Mouse (Mus musculus): Measurements from ENCODE around the gene Nkx2-3. TPM values are rescaled to one million over a fixed set of nuclear protein-coding genes. Genes with fewer than 3 reads are reported as not detected.

Gene Nkx2-3
- polyA plus RNA-seq, 1 experiment = 0.04 TPM

DNA sequence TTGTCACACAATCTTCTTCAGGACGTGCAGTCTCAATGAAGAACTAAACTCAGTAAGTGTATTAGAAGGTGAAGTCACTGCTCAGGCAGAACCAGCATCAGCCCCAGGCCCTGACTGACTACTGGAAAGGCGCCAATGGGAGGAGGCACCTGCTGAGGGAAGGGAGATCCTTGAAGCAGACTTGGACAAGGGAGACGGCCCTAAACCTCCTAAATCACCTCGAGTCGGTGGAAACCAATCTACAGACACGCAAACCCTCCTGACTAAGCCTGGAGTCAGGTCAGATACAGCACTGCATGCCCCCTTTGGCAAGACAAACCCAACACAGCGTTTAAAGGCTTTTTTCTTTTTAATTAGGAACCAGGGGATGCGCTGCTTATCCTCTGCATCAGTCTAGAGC lies 51.3 kb downstream of the Nkx2-3 start:
- DNase-seq (ENCODE audit: extremely low spot score in 1 of 2, low spot score in 1 of 2) = no peak

Other genes starting within 250 kb of the Nkx2-3 start
- gene Hpse2, start 224.0 kb upstream of the Nkx2-3 start, polyA plus RNA-seq (2012; rRNA removed) = 0.11 and 0.24 TPM in 2 replicates
- 47.0 and 49.4 TPM in 2 replicates for gene Cnnm1, start 171.9 kb upstream of the Nkx2-3 start, polyA plus RNA-seq (2012; rRNA removed)
- gene Got1, start 87.7 kb upstream of the Nkx2-3 start, polyA plus RNA-seq (2012; rRNA removed) = 333 and 348 TPM in 2 replicates
- 101 and 102 TPM in 2 replicates for gene Slc25a28, start 62.6 kb downstream of the Nkx2-3 start, polyA plus RNA-seq (2012; rRNA removed)
- gene Entpd7, start 77.3 kb downstream of the Nkx2-3 start, polyA plus RNA-seq (2012; rRNA removed) = 8.7 and 9.3 TPM in 2 replicates
- 8.1 and 8.7 TPM in 2 replicates for gene Cutc, start 140.7 kb downstream of the Nkx2-3 start, polyA plus RNA-seq (2012; rRNA removed)
- gene Cox15, start 140.7 kb downstream of the Nkx2-3 start, polyA plus RNA-seq (2012; rRNA removed) = 15.0 and 15.4 TPM in 2 replicates
- gene Abcc2, start 169.9 kb downstream of the Nkx2-3 start, polyA plus RNA-seq (2012; rRNA removed) = 0.30 and 0.55 TPM in 2 replicates

Data from frontal cortex, adult 2 months (tissue).